Mouse (Mus musculus) ES-Bruce4 (cell line): Measurements from ENCODE around the gene 5330417C22Rik. TPM values are rescaled to one million over a fixed set of nuclear protein-coding genes. Genes with fewer than 3 reads are reported as not detected.

ENCODE experiments used
- H3K27ac ChIP-seq: 2 replicates; pipeline ENCODE4 v1.5.1; 2012; ENCODE audit warnings: low read length, inconsistent platforms; ENCODE audit not compliant: insufficient read depth
- H3K27me3 ChIP-seq: 2 replicates; pipeline ENCODE4 v1.6.1; 2012; ENCODE audit warnings: mild to moderate bottlenecking, low read length, inconsistent platforms; ENCODE audit not compliant: control insufficient read depth, poor library complexity, insufficient read depth, severe bottlenecking
- H3K36me3 ChIP-seq: 2 replicates; pipeline ENCODE4 v1.6.1; 2012; ENCODE audit warnings: inconsistent platforms, mild to moderate bottlenecking, low read length, moderate library complexity; ENCODE audit not compliant: control insufficient read depth, poor library complexity, insufficient read depth, severe bottlenecking
- H3K4me1 ChIP-seq: one replicate; pipeline ENCODE4 v1.8.1; 2011; ENCODE audit warnings: low read length; ENCODE audit not compliant: control insufficient read depth, insufficient read depth
- H3K4me3 ChIP-seq: 2 replicates; pipeline ENCODE4 v1.5.1; 2011; ENCODE audit warnings: low read depth, mild to moderate bottlenecking, low read length
- H3K9ac ChIP-seq: 2 replicates; pipeline ENCODE4 v1.6.1; 2012; ENCODE audit warnings: low read depth, mild to moderate bottlenecking, inconsistent platforms; ENCODE audit not compliant: poor library complexity, severe bottlenecking
- H3K9me3 ChIP-seq: replicated peaks from 2 replicates; pipeline ENCODE4 v1.6.1; 2012; ENCODE audit warnings: mild to moderate bottlenecking, low read length, inconsistent platforms; ENCODE audit not compliant: control insufficient read depth, poor library complexity, insufficient read depth, severe bottlenecking
- CTCF ChIP-seq: IDR thresholded peaks from one replicate; pipeline ENCODE4 v1.8.1; 2011; ENCODE audit warnings: low read depth, low read length
- EP300 ChIP-seq: IDR thresholded peaks from 2 replicates; pipeline ENCODE4 v1.6.1; 2011; ENCODE audit warnings: low read depth, low read length; ENCODE audit not compliant: insufficient read depth
- POLR2A ChIP-seq: IDR thresholded peaks from one replicate; pipeline ENCODE4 v1.8.1; 2011; ENCODE audit warnings: low read length; ENCODE audit not compliant: insufficient read depth
- polyA plus RNA-seq: library from polyadenylated mRNA; stranded (reverse); fragments of >200 nt; gene quantifications from 2 replicates; pipeline ENCODE4 v1.2.4, GENCODE M21; 2011; ENCODE audit warnings: low read depth; ENCODE audit not compliant: missing spikeins, insufficient read depth, insufficient read length

Gene 5330417C22Rik
- polyA plus RNA-seq, 1 experiment = not detected

GRCm38 (mm10) chr3:108533951-108534350 lies 2.4 kb downstream of the 5330417C22Rik start, which contains the start of gene 1700013F07Rik:
TSS of gene 1700013F07Rik (plus strand) at chr3:108534150.
- Histone ChIP-seq H3K27ac (no peak within 1 kb of the TSS), H3K9me3 (no peaks in the 10 kb centered on the region)

GRCm38 (mm10) chr3:108533114-108533885 lies 3.0 kb downstream of the 5330417C22Rik start:
- no peak overlapping the region for H3K27ac ChIP-seq
- H3K36me3 ChIP-seq = no peaks in the 10 kb centered on the region
- no peaks in the 10 kb centered on the region for H3K27me3 ChIP-seq
- no peaks in the 10 kb centered on the region for H3K9me3 ChIP-seq
- no peak for TF ChIP-seq POLR2A
- no peak for TF ChIP-seq EP300
- no peak for TF ChIP-seq CTCF
- H3K4me1 ChIP-seq = no peaks in the 10 kb centered on the region
- no peak overlapping the region for H3K9ac ChIP-seq
- no peak overlapping the region for H3K4me3 ChIP-seq

More at GRCm38 (mm10) chr3:108533951-108534350, 2.4 kb downstream of the 5330417C22Rik start, which contains the start of gene 1700013F07Rik:
- no peaks in the 10 kb centered on the region for H3K36me3 ChIP-seq
- H3K27me3 ChIP-seq = no peaks in the 10 kb centered on the region
- no peak for TF ChIP-seq POLR2A
- TF ChIP-seq CTCF = no peak
- no peak for TF ChIP-seq EP300
- no peak within 1 kb of the TSS for H3K9ac ChIP-seq
- H3K4me3 ChIP-seq = no peak within 1 kb of the TSS
- H3K4me1 ChIP-seq = no peaks in the 10 kb centered on the region

GRCm38 (mm10) chr3:108528489-108528888 lies 7.8 kb downstream of the 5330417C22Rik start:
- TF ChIP-seq POLR2A = no peak
- TF ChIP-seq CTCF = peak; percentile 45
- H3K9ac ChIP-seq = no peak overlapping the region

GRCm38 (mm10) chr3:108523415-108523814 lies 12.9 kb downstream of the 5330417C22Rik start:
- H3K27ac ChIP-seq = no peak overlapping the region
- no peak overlapping the region for H3K4me3 ChIP-seq
- no peaks in the 10 kb centered on the region for H3K4me1 ChIP-seq
- no peaks in the 10 kb centered on the region; the same call in 1 of the 2 replicates for H3K9me3 ChIP-seq
- H3K9ac ChIP-seq = no peak overlapping the region
- H3K36me3 ChIP-seq = no peaks in the 10 kb centered on the region
- no peaks in the 10 kb centered on the region for H3K27me3 ChIP-seq
- TF ChIP-seq EP300 (no peak), CTCF (no peak), POLR2A (no peak)

More at GRCm38 (mm10) chr3:108528489-108528888, 7.8 kb downstream of the 5330417C22Rik start:
- H3K36me3 ChIP-seq = no peaks in the 10 kb centered on the region
- no peaks in the 10 kb centered on the region for H3K4me1 ChIP-seq
- H3K4me3 ChIP-seq = no peak overlapping the region
- H3K27me3 ChIP-seq = no peaks in the 10 kb centered on the region
- H3K9me3 ChIP-seq = no peaks in the 10 kb centered on the region; the same call in 1 of the 2 replicates
- no peak overlapping the region for H3K27ac ChIP-seq

GRCm38 (mm10) chr3:108518276-108518675 lies 18.1 kb downstream of the 5330417C22Rik start:
- Histone ChIP-seq H3K9me3 (no peaks in the 10 kb centered on the region), H3K4me1 (peaks cover 2% of the 10 kb centered on the region), H3K4me3 (no peak overlapping the region), H3K36me3 (no peaks in the 10 kb centered on the region), H3K27ac (no peak overlapping the region), H3K9ac (no peak overlapping the region), H3K27me3 (no peaks in the 10 kb centered on the region)
- no peak for TF ChIP-seq CTCF
- no peak for TF ChIP-seq POLR2A
- no peak for TF ChIP-seq EP300

- Histone ChIP-seq H3K36me3 (no peaks in the 10 kb centered on the region), H3K4me1 (peaks cover 4% of the 10 kb centered on the region), H3K27ac (no peak overlapping the region), H3K4me3 (no peak overlapping the region), H3K9ac (no peak overlapping the region), H3K9me3 (no peaks in the 10 kb centered on the region), H3K27me3 (no peaks in the 10 kb centered on the region)
- TF ChIP-seq CTCF (no peak), POLR2A (no peak), EP300 (no peak)
Observed at GRCm38 (mm10) chr3:108513465-108513864, 22.9 kb downstream of the 5330417C22Rik start.
